Mouse (Mus musculus): ENCODE measurements at regions not wholly inside any gene's neighbourhood (a gene's known extent, or its start where the extent isn't known, plus 50 kb on each side); places are given as distances from the start of the nearest gene placed in this dataset.

DNA sequence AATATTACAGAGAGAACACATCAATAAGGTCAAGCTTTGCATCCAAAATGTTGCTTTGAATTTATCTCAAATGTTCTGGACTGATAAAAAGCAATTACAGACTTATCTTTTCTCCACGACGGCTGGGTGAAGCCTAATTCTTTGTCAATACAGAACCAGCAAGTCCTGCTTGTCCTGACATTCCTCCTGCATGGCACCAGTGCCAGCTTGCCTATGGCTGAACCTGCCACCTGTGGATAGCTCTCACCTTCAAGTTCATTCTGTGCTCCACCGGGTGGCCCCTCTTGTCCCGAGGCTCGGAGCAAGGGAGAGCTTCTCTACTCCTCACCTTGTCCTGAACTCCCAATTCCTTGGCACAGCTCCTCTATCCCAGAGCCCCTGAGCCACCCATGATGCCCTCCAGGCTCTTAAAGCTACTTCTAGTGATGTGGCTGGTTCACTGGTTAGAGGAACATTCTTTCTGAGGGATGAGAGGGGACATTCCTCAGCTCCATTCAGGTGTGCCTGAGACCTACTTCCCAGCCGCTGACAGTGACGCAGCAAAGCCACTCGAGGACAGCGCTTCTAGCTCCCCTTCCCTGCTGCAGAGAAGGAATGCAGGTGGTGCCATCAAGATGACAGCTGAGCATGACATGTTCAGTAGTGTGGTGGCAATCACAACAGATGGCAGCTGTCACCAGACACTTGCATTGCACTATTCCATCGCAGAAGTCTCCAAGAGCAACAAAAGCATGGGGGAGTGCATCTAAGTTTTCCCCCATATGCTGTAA, 119.5 kb upstream of the Sash1 start:
- Histone ChIP-seq H3K4me1 (ENCODE audit: control insufficient read depth in 1 of 2, insufficient read depth in 2 of 2) (no peaks in the 10 kb centered on the region), H3K79me2 (replicated peaks; ENCODE audit: control insufficient read depth, extremely low read depth, insufficient read depth, poor library complexity, severe bottlenecking) (no peaks in the 10 kb centered on the region), H3K27ac (ENCODE audit: insufficient read depth, low read depth) (no peak overlapping the region), H3K27me3 (replicated peaks) (no peaks in the 10 kb centered on the region), H3K4me3 (replicated peaks in 1 of 3; ENCODE audit: low read depth in 2 of 3, low read length in 2 of 3, poor library complexity in 1 of 3) (no peak overlapping the region), H3K9me3 (replicated peaks; ENCODE audit: low read length) (no peaks in the 10 kb centered on the region), H3K9ac (ENCODE audit: insufficient read depth, low read depth) (no peak overlapping the region), H3K36me3 (replicated peaks in 1 of 2; ENCODE audit: control insufficient read depth in 1 of 2, insufficient read depth in 1 of 2, low read length in 1 of 2) (no peaks in the 10 kb centered on the region), H3K4me2 (ENCODE audit: insufficient read depth, low read depth, poor library complexity, severe bottlenecking) (no peak overlapping the region)
- dilution Hi-C loops (cut with MboI; ENCODE audit: extremely low pct_ligation_motif_present, extremely low pct_unique_long_range_greater_than_20kb, low sequenced_read_pairs) = no loop called here
- in situ Hi-C loops (cut with MboI; ENCODE audit: low pct_ligation_motif_present, low pct_unique_long_range_greater_than_20kb, low sequenced_read_pairs) = no loop called here
- DNase-seq (ENCODE audit: extremely low read depth) = no peak
- no peak for TF ChIP-seq TBP (conservative IDR thresholded peaks at IDR 0.05; ENCODE audit: low read depth, low read length)
- no peak for TF ChIP-seq E2F4 (IDR thresholded peaks at IDR 0.05; ENCODE audit: insufficient replicate concordance, low read depth, low read length)
- TF ChIP-seq MAX (IDR thresholded peaks at IDR 0.05; ENCODE audit: low read length) = no peak
- no peak for TF ChIP-seq NELFE (IDR thresholded peaks at IDR 0.05; ENCODE audit: low read depth, low read length)
- TF ChIP-seq JUND (conservative IDR thresholded peaks at IDR 0.05; ENCODE audit: low read depth, low read length) = no peak
- no peak for TF ChIP-seq IRF4 (IDR thresholded peaks at IDR 0.05; ENCODE audit: low read depth, low read length)
- TF ChIP-seq MEF2A (IDR thresholded peaks at IDR 0.05; ENCODE audit: borderline replicate concordance, low read depth, low read length) = no peak
- no peak for TF ChIP-seq MXI1 (IDR thresholded peaks at IDR 0.05; ENCODE audit: low read depth, low read length)
- no peak for TF ChIP-seq ZC3H11A (IDR thresholded peaks at IDR 0.05; ENCODE audit: low read depth, low read length)
- TF ChIP-seq ZKSCAN1 (IDR thresholded peaks at IDR 0.05; ENCODE audit: borderline replicate concordance, low read depth, low read length) = no peak

DNA sequence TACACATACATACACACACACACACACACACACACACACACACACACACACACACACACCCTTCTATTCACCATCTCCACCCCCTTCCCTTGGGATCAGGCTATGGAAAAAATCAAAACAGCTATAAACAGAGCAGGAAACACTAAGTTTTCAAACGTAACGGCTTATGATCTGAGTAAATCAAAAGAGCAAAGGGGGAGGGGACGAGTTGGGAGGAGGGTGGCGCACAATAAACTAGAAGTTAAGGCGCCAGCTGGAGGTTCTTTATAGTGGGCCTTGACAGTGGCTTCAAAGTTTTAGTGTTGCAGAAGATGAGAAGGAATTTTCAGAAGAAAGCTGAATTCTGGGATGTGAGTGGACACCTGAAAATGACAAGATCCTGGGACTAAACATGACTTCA, 116.4 kb upstream of the Sash1 start:
- DNase-seq (ENCODE audit: extremely low read depth) = no peak
- Histone ChIP-seq H3K9ac (ENCODE audit: insufficient read depth, low read depth) (no peak overlapping the region), H3K36me3 (replicated peaks in 1 of 2; ENCODE audit: control insufficient read depth in 1 of 2, insufficient read depth in 1 of 2, low read length in 1 of 2) (no peaks in the 10 kb centered on the region), H3K9me3 (replicated peaks; ENCODE audit: low read length) (no peaks in the 10 kb centered on the region), H3K79me2 (replicated peaks; ENCODE audit: control insufficient read depth, extremely low read depth, insufficient read depth, poor library complexity, severe bottlenecking) (no peaks in the 10 kb centered on the region), H3K4me1 (ENCODE audit: control insufficient read depth in 1 of 2, insufficient read depth in 2 of 2) (peaks cover 2 to 14% of the 10 kb centered on the region in 2 experiments; a peak in 3 of 4 replicates), H3K27ac (ENCODE audit: insufficient read depth, low read depth) (no peak overlapping the region), H3K4me3 (replicated peaks in 1 of 3; ENCODE audit: low read depth in 2 of 3, low read length in 2 of 3, poor library complexity in 1 of 3) (no peak overlapping the region), H3K27me3 (replicated peaks) (no peaks in the 10 kb centered on the region), H3K4me2 (ENCODE audit: insufficient read depth, low read depth, poor library complexity, severe bottlenecking) (no peak overlapping the region)
- in situ Hi-C loops (cut with MboI; ENCODE audit: low pct_ligation_motif_present, low pct_unique_long_range_greater_than_20kb, low sequenced_read_pairs) (no loop called here), dilution Hi-C loops (cut with MboI; ENCODE audit: extremely low pct_ligation_motif_present, extremely low pct_unique_long_range_greater_than_20kb, low sequenced_read_pairs) (no loop called here)
- TF ChIP-seq NRF1 (IDR thresholded peaks at IDR 0.05; ENCODE audit: low read depth, low read length) = no peak
- TF ChIP-seq ETS1 (conservative IDR thresholded peaks at IDR 0.05; ENCODE audit: low read depth, low read length) = no peak
- TF ChIP-seq CHD1 (IDR thresholded peaks at IDR 0.05; ENCODE audit: low read depth, low read length) = no peak
- no peak for TF ChIP-seq TCF12 (IDR thresholded peaks at IDR 0.05; ENCODE audit: low read depth, low read length)
- no peak for TF ChIP-seq BHLHE40 (IDR thresholded peaks at IDR 0.05; ENCODE audit: low read depth, low read length)
- TF ChIP-seq MAX (IDR thresholded peaks at IDR 0.05; ENCODE audit: low read length) = no peak
- TF ChIP-seq MEF2A (IDR thresholded peaks at IDR 0.05; ENCODE audit: borderline replicate concordance, low read depth, low read length) = no peak
- TF ChIP-seq MAZ (IDR thresholded peaks at IDR 0.05; ENCODE audit: low read depth, low read length) = no peak
- TF ChIP-seq GABPA (IDR thresholded peaks at IDR 0.05; ENCODE audit: insufficient replicate concordance, low read depth, low read length) = no peak
- TF ChIP-seq HCFC1 (IDR thresholded peaks at IDR 0.05; ENCODE audit: low read depth, low read length) = no peak
- TF ChIP-seq NELFE (IDR thresholded peaks at IDR 0.05; ENCODE audit: low read depth, low read length) = no peak
- no peak for TF ChIP-seq PAX5 (IDR thresholded peaks at IDR 0.05; ENCODE audit: low read length)

Data from CH12.LX (cell line).